Mouse (Mus musculus) neutrophil, adult 83 days (primary cell): ENCODE measurements around the gene Ctps. TPM values are rescaled to one million over a fixed set of nuclear protein-coding genes. Genes with fewer than 3 reads are reported as not detected.

Experiments used
- total RNA-seq, 2 experiments: library from RNA; stranded (reverse); gene quantifications; one replicate each; pipeline ENCODE4 v1.2.4; 2023

Ctps gene
- 10 to 100 TPM in 1 of 2 experiments, 1 to 10 TPM in 1; 8.9 to 10.6 TPM for total RNA-seq

DNA sequence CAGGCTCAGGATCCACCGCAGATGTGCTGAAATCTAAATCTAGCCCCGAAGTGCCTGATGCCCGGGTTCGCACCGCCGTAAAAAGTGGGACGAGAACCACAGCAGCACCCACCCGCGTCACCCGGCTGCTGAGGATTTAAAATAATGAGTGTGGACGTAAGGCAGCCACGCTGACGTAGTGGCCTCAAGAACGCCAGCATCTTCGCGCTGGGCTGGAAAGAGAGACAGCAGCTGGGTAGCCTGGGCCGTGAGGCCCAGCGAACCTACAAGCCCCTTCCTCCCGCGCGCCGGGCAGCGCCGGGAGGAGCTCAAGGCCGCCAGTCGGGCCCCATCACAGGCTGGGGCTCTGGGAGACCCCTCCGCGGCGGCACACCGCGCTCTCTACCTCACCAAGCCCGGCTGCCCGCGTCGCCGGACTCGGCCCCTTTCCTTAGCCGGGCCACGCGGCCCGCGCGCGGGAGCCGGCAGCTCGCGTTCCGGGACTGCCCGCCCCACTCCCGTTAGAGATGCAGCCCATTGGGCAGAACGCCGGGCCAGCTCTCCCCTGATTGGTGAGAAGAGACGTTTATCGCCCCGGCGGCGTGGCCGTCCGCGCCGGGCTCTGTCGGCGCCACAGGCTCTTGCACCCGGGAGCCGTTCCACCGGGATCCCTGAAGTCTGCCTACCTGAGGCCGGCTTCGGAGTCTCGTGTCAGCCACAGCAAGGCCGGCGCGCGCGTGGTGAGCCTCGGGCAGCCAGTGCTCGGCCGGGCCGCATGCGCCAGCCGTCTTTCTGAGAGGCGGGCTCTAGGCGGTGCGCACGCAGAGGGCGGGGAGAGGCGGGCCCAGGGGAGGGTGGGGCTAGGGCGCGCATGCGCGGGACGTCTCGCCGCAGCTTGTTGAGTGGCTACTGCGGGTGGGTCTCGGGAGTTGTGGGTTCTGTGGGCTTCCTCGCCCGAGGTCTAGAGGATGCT is at the start of gene Ctps:
Gene Ctps (minus strand): TSS at position 791 of the 952 bp plus-strand sequence.

DNA sequence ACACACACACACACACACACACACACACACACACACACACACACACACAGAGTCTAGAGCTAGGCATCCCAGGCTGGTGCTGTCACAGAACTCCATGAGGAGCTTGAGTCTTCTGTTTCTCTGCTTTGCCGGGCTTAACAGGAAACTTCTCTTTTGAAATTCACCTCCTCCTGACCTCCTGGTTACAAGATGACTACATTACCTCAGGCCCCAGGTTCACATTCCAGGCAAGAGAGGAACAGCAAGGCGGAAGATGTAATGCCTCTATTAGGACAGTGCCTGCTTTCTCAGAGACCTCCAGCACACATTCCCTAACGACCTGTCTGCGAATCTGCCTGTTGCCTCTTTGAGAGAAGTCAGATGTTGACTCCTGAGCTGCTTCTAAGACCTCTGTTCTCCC is 18.4 kb upstream of the Ctps start, which contains the start of gene Gm8439:
Gene Gm8439 (plus strand): TSS at position 301 of the 400 bp plus-strand sequence.

DNA sequence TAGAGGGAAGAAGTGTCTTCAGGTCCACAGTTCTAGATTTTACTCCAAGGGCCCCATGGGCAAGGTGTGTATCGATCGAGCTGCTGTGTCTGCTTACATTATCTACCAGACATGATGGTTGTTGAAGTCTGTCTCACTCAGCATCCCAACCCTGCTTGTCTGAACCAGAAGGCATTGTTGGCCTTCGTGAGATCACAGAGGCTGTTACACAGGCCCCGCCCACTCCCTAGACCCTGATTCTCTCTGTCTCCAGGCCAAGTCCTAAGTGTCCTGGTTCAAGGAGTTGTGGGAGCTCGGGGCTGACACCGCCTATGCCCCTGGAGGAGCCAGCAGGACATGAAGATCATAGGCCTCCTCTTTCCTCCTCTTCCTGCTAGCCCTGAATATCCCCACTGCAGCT is 38.1 kb downstream of the Ctps start, which contains the start of gene Slfnl1:
Gene Slfnl1 (plus strand): TSS at position 246 of the 400 bp plus-strand sequence.

Other genes with a start within 250 kb of the Ctps start
- 10 to 100 TPM; 21.4 to 24.0 TPM for gene Scmh1, start 165.0 kb downstream of the Ctps start, total RNA-seq
- gene Slfnl1, start 38.0 kb downstream of the Ctps start, total RNA-seq, result under 1 TPM in 1 of 2 experiments, not detected in 1; 0.22 TPM
- gene Gm8439, start 18.5 kb upstream of the Ctps start, total RNA-seq, result 1 to 10 TPM; 1.6 TPM
- 10 to 100 TPM; 12.2 to 14.6 TPM for gene Cited4, start 96.3 kb upstream of the Ctps start, total RNA-seq
- not detected for gene Kcnq4, start 178.3 kb upstream of the Ctps start, total RNA-seq